In the genomic region with DNA sequence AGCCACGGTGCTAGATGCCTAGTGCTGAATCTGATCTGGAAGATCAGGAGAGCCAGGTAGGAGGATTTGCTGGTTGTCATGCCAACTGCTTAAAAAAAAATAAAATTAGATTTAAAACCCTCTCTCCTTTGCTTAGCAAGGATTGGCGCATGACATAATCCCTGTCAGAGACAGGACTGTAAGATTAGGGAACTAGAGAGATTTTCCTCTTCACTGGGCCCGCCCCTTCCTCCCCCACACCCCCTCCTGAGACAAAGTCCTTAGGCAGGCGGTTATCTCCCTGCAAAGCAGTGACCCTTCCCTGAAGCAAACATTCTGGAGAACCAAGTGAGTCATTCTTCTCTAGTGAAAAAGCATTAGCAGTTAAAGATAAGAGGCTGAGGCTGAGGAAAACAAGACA, we compare ENCODE assay signal across 15 mouse cellular contexts. TPM values are rescaled to one million over a fixed set of nuclear protein-coding genes. Genes with fewer than 3 reads are reported as not detected.
DNase-seq lines count a peak whose midpoint lies in the region; ATAC-seq lines count a peak whose summit lies in the region.
"Had no signal": no experiment of that assay in that cellular context is flagged by ENCODE, and none has a peak within 500 bp of the region (broad histone marks: within the 10 kb centered on the region; RNA-seq: fewer than 3 reads in every experiment).

No protein-coding gene starts in this region.

- ATAC-seq in embryonic facial prominence, embryonic 14.5 days (ENCODE audit: low read depth): peak; percentile 33; the same call in 1 of the 2 replicates
- peak; percentile 74; the same call in 1 of the 2 replicates for ATAC-seq in stomach, embryonic 14.5 days (ENCODE audit: insufficient number of reproducible peaks, insufficient read depth, low FRiP score, low read depth)
- ATAC-seq: forebrain, embryonic 15.5 days had no signal

- H3K9me3 ChIP-seq in embryonic facial prominence, embryonic 14.5 days (ENCODE audit: control insufficient read depth, low read length): no peaks in the 10 kb centered on the region
- H3K9me3 ChIP-seq in embryonic facial prominence, embryonic 10.5 days: no peaks in the 10 kb centered on the region
- H3K9me3 ChIP-seq in stomach, embryonic 14.5 days (ENCODE audit: control insufficient read depth, low read depth, low read length): no peaks in the 10 kb centered on the region
- H3K9me3 ChIP-seq: forebrain, embryonic 15.5 days; liver, embryonic 15.5 days had no signal

- H3K4me1 ChIP-seq in embryonic facial prominence, embryonic 14.5 days (ENCODE audit: control insufficient read depth, insufficient read depth, low read length): no peaks in the 10 kb centered on the region
- H3K4me1 ChIP-seq in embryonic facial prominence, embryonic 10.5 days: no peaks in the 10 kb centered on the region
- H3K4me1 ChIP-seq in stomach, embryonic 14.5 days (ENCODE audit: control insufficient read depth, insufficient read depth, low read length): no peaks in the 10 kb centered on the region
- H3K4me1 ChIP-seq: forebrain, embryonic 15.5 days; liver, embryonic 15.5 days had no signal

- H3K36me3 ChIP-seq in embryonic facial prominence, embryonic 14.5 days (ENCODE audit: control insufficient read depth, insufficient read depth, low read length): no peaks in the 10 kb centered on the region
- H3K36me3 ChIP-seq in embryonic facial prominence, embryonic 10.5 days (replicated peaks): no peaks in the 10 kb centered on the region
- no peaks in the 10 kb centered on the region for H3K36me3 ChIP-seq in stomach, embryonic 14.5 days (ENCODE audit: control insufficient read depth, insufficient read depth, low read length)
- H3K36me3 ChIP-seq: forebrain, embryonic 15.5 days; liver, embryonic 15.5 days had no signal

- H3K27ac ChIP-seq in embryonic facial prominence, embryonic 14.5 days (replicated peaks; ENCODE audit: low read depth, low read length): no peak overlapping the region
- no peak overlapping the region for H3K27ac ChIP-seq in embryonic facial prominence, embryonic 10.5 days (replicated peaks)
- H3K27ac ChIP-seq in stomach, embryonic 14.5 days (ENCODE audit: low read length): no peak overlapping the region
- H3K27ac ChIP-seq: forebrain, embryonic 15.5 days; liver, embryonic 15.5 days had no signal

- H3K27me3 ChIP-seq in embryonic facial prominence, embryonic 14.5 days (replicated peaks; ENCODE audit: control insufficient read depth, insufficient read depth, low read length): no peaks in the 10 kb centered on the region
- no peaks in the 10 kb centered on the region for H3K27me3 ChIP-seq in embryonic facial prominence, embryonic 10.5 days (replicated peaks; ENCODE audit: low read depth, poor library complexity, severe bottlenecking)
- H3K27me3 ChIP-seq in stomach, embryonic 14.5 days (ENCODE audit: control insufficient read depth, insufficient read depth, low read length): no peaks in the 10 kb centered on the region
- H3K27me3 ChIP-seq: forebrain, embryonic 15.5 days; liver, embryonic 15.5 days had no signal

- H3K4me3 ChIP-seq in embryonic facial prominence, embryonic 14.5 days (ENCODE audit: low read depth, low read length): no peak overlapping the region
- H3K4me3 ChIP-seq in embryonic facial prominence, embryonic 10.5 days: no peak overlapping the region
- H3K4me3 ChIP-seq in stomach, embryonic 14.5 days (ENCODE audit: low read depth, low read length): no peak overlapping the region
- H3K4me3 ChIP-seq: forebrain, embryonic 15.5 days; liver, embryonic 15.5 days had no signal

- intact Hi-C loops in heart, postnatal 10 days (cut with DNase I): no loop called here

- H3K9ac ChIP-seq in embryonic facial prominence, embryonic 14.5 days (ENCODE audit: low read depth, low read length): no peak overlapping the region
- H3K9ac ChIP-seq in stomach, embryonic 14.5 days (replicated peaks; ENCODE audit: low read depth, low read length): no peak overlapping the region
- H3K9ac ChIP-seq: forebrain, embryonic 15.5 days; liver, embryonic 15.5 days had no signal

- no peak overlapping the region for H3K4me2 ChIP-seq in embryonic facial prominence, embryonic 14.5 days (ENCODE audit: low read depth, low read length)
- H3K4me2 ChIP-seq in stomach, embryonic 14.5 days (replicated peaks; ENCODE audit: low read depth, low read length): no peak overlapping the region
- H3K4me2 ChIP-seq: forebrain, embryonic 15.5 days; liver, embryonic 15.5 days had no signal

- no peak for DNase-seq in embryonic facial prominence, embryonic 14.5 days (ENCODE audit: low spot score)
- no peak for DNase-seq in embryonic facial prominence, embryonic 10.5 days (ENCODE audit: low spot score)
- DNase-seq in ovary, adult 18-20 months (ENCODE audit: low spot score): peak; percentile 42
- DNase-seq in ovary, postnatal 10 days (ENCODE audit: low spot score): no peak
- peak; percentile 8 to 15 for DNase-seq in heart, postnatal 10 days
- no peak for DNase-seq in spleen, postnatal 36 days (ENCODE audit: low spot score in 2 of 2)
- DNase-seq in gastrocnemius, postnatal 4 days (ENCODE audit: low spot score in 2 of 2): no peak
- DNase-seq: adrenal gland, adult 2 months; kidney, postnatal 10 days had no signal

- 54% methylated on average over 4 of the region's 4 CpGs for WGBS in embryonic facial prominence, embryonic 14.5 days
- WGBS in embryonic facial prominence, embryonic 10.5 days: 49% methylated on average over 4 of the region's 4 CpGs
- WGBS in stomach, embryonic 14.5 days: 32% methylated on average over 4 of the region's 4 CpGs

RNA-seq across cellular contexts. Expression of gene Triml2, which starts 1.2 kb away (rescaled TPM):
- polyA plus RNA-seq in embryonic facial prominence, embryonic 14.5 days (2014; fragmentation: Nextera tagmentation; extraction: Ambion mirVana): not detected in 2 replicates
- polyA plus RNA-seq in embryonic facial prominence, embryonic 10.5 days (2016; fragmentation: Nextera tagmentation; extraction: Ambion mirVana): not detected in 2 replicates
- total RNA-seq in heart, postnatal 10 days (2021): not detected
- polyA plus RNA-seq in stomach, embryonic 14.5 days (2014; fragmentation: Nextera tagmentation; extraction: Ambion mirVana): not detected in 2 replicates
- total RNA-seq in gastrocnemius, postnatal 4 days (2021): not detected
- total RNA-seq: adrenal gland, adult 2 months; heart, postnatal 14 days; left cerebral cortex, adult 8-10 months had no signal
- polyA plus RNA-seq: adrenal gland, adult 2 months; embryonic facial prominence, embryonic 11.5 days; forebrain, embryonic 15.5 days; liver, embryonic 15.5 days had no signal

RNA-seq across cellular contexts. Expression of gene Triml1, which starts 37.9 kb away (rescaled TPM):
- polyA plus RNA-seq in embryonic facial prominence, embryonic 14.5 days (2014; fragmentation: Nextera tagmentation; extraction: Ambion mirVana): not detected in 2 replicates
- not detected in 2 replicates for polyA plus RNA-seq in embryonic facial prominence, embryonic 10.5 days (2016; fragmentation: Nextera tagmentation; extraction: Ambion mirVana)
- not detected for total RNA-seq in heart, postnatal 10 days (2021)
- not detected in 2 replicates for polyA plus RNA-seq in stomach, embryonic 14.5 days (2014; fragmentation: Nextera tagmentation; extraction: Ambion mirVana)
- total RNA-seq in gastrocnemius, postnatal 4 days (2021): not detected
- total RNA-seq: adrenal gland, adult 2 months; heart, postnatal 14 days; left cerebral cortex, adult 8-10 months had no signal
- polyA plus RNA-seq: adrenal gland, adult 2 months; embryonic facial prominence, embryonic 11.5 days; forebrain, embryonic 15.5 days; liver, embryonic 15.5 days had no signal

Comparison
In these comparisons a context has a peak if more than half of its experiments do, and no peak if none do; other contexts are left out.
1. DNase-seq: peak in ovary, adult 18-20 months (single experiment) and heart, postnatal 10 days (2 of 2); none in embryonic facial prominence, embryonic 14.5 days (single experiment), embryonic facial prominence, embryonic 10.5 days (single experiment), ovary, postnatal 10 days (single experiment), spleen, postnatal 36 days (0 of 2) and gastrocnemius, postnatal 4 days (0 of 2).